Mouse (Mus musculus) ES-Bruce4 (cell line): ENCODE data around the gene Lmnb2.

Experiments
- CTCF ChIP-seq: IDR thresholded peaks from one replicate; pipeline ENCODE4 v1.8.1; 2011; ENCODE audit warnings: low read depth, low read length
- EP300 ChIP-seq: IDR thresholded peaks from 2 replicates; pipeline ENCODE4 v1.6.1; 2011; ENCODE audit warnings: low read depth, low read length; ENCODE audit not compliant: insufficient read depth
- POLR2A ChIP-seq: IDR thresholded peaks from one replicate; pipeline ENCODE4 v1.8.1; 2011; ENCODE audit warnings: low read length; ENCODE audit not compliant: insufficient read depth

- TF ChIP-seq CTCF (peak; percentile 99), POLR2A (no peak), EP300 (no peak)
Measured at GRCm38 (mm10) chr10:80880131-80880641, 37.9 kb downstream of the Lmnb2 start.
